Mouse (Mus musculus): Measurements from ENCODE around the gene Cabin1.

Gene Cabin1

GRCm38 (mm10) chr10:75637711-75638110, 126.4 kb downstream of the Cabin1 start:
- peak in 1 of 2 experiments; percentile 4 for DNase-seq (ENCODE audit: low spot score in 2 of 2)

- no peak for DNase-seq (ENCODE audit: low spot score in 2 of 2)
Observed at GRCm38 (mm10) chr10:75636084-75636786, 127.9 kb downstream of the Cabin1 start.

GRCm38 (mm10) chr10:75635693-75636055, 128.5 kb downstream of the Cabin1 start:
- peak in 1 of 2 experiments; percentile 77 for DNase-seq (ENCODE audit: low spot score in 2 of 2)

GRCm38 (mm10) chr10:75635019-75635692, 129.0 kb downstream of the Cabin1 start:
- DNase-seq (ENCODE audit: low spot score in 2 of 2), result no peak

- DNase-seq (ENCODE audit: low spot score in 2 of 2), result no peak
Observed at GRCm38 (mm10) chr10:75634610-75635009, 129.5 kb downstream of the Cabin1 start.

- DNase-seq (ENCODE audit: low spot score in 2 of 2), result no peak
Observed at GRCm38 (mm10) chr10:75633576-75634139, 130.5 kb downstream of the Cabin1 start.

- DNase-seq (ENCODE audit: low spot score in 2 of 2), result no peak
Observed at GRCm38 (mm10) chr10:75633048-75633447, 131.1 kb downstream of the Cabin1 start.

- DNase-seq (ENCODE audit: low spot score in 2 of 2), result peak in 1 of 2 experiments; percentile 23
Observed at GRCm38 (mm10) chr10:75632633-75633032, 131.5 kb downstream of the Cabin1 start.

- no peak for DNase-seq (ENCODE audit: low spot score in 2 of 2)
Observed at GRCm38 (mm10) chr10:75627490-75627889, 136.7 kb downstream of the Cabin1 start.

- DNase-seq (ENCODE audit: low spot score in 2 of 2), result no peak
Observed at GRCm38 (mm10) chr10:75626991-75627390, 137.2 kb downstream of the Cabin1 start.

GRCm38 (mm10) chr10:75625920-75626319, 138.2 kb downstream of the Cabin1 start:
- DNase-seq (ENCODE audit: low spot score in 2 of 2), result no peak

GRCm38 (mm10) chr10:75620818-75621217, 143.3 kb downstream of the Cabin1 start:
- DNase-seq (ENCODE audit: low spot score in 2 of 2), result no peak

- DNase-seq (ENCODE audit: low spot score in 2 of 2), result no peak
Observed at GRCm38 (mm10) chr10:75616044-75616443, 148.1 kb downstream of the Cabin1 start.

- DNase-seq (ENCODE audit: low spot score in 2 of 2), result no peak
Observed at GRCm38 (mm10) chr10:75610486-75610885, 153.7 kb downstream of the Cabin1 start.

GRCm38 (mm10) chr10:75608975-75609374, 155.2 kb downstream of the Cabin1 start:
- no peak for DNase-seq (ENCODE audit: low spot score in 2 of 2)

GRCm38 (mm10) chr10:75607253-75607652, 156.9 kb downstream of the Cabin1 start:
- no peak for DNase-seq (ENCODE audit: low spot score in 2 of 2)

GRCm38 (mm10) chr10:75605162-75605846, 158.8 kb downstream of the Cabin1 start:
- DNase-seq (ENCODE audit: low spot score in 2 of 2), result no peak

- DNase-seq (ENCODE audit: low spot score in 2 of 2), result no peak
Observed at GRCm38 (mm10) chr10:75600189-75600730, 163.9 kb downstream of the Cabin1 start.
